Mouse (Mus musculus) limb, embryonic 10.5 days (tissue): Measurements from ENCODE around the gene Ptprq. TPM values are rescaled to one million over a fixed set of nuclear protein-coding genes. Genes with fewer than 3 reads are reported as not detected.

ENCODE experiments used
- DNase-seq: peaks from one replicate; pipeline ENCODE4 v3.0.0-alpha.2; 2017; ENCODE audit warnings: low spot score
- H3K27ac ChIP-seq: fragments of 300-500 bp; sonication (generic); 2 replicates; pipeline ENCODE4 v1.5.1; 2016; ENCODE audit warnings: mild to moderate bottlenecking
- H3K27me3 ChIP-seq: fragments of 300-500 bp; sonication (generic); 2 replicates; pipeline ENCODE4 v1.6.1; 2016; ENCODE audit warnings: low read depth, mild to moderate bottlenecking; ENCODE audit not compliant: poor library complexity, severe bottlenecking
- H3K36me3 ChIP-seq: fragments of 300-500 bp; sonication (generic); 2 replicates; pipeline ENCODE4 v1.6.1; 2016; ENCODE audit warnings: mild to moderate bottlenecking, moderate library complexity
- H3K4me1 ChIP-seq: fragments of 300-500 bp; sonication (generic); 2 replicates; pipeline ENCODE4 v1.6.1; 2016
- H3K4me3 ChIP-seq: fragments of 300-500 bp; sonication (generic); 2 replicates; pipeline ENCODE4 v1.5.1; 2016; ENCODE audit warnings: mild to moderate bottlenecking, moderate library complexity
- H3K9me3 ChIP-seq: fragments of 300-500 bp; sonication (generic); replicated peaks from 2 replicates; pipeline ENCODE4 v1.6.1; 2016; ENCODE audit warnings: mild to moderate bottlenecking
- WGBS: fragments of 180-500 bp; shearing (Covaris S2); methylation state at CpG from one replicate; pipeline ENCODE4 v1.1.7; 2016; 5-methylcytosine and 5-hydroxymethylcytosine counted together
- polyA plus RNA-seq: library from polyadenylated mRNA; unstranded; fragments of >200 nt; fragmentation: Nextera tagmentation; extraction: Ambion mirVana; gene quantifications from 2 replicates; pipeline ENCODE4 v1.2.1, GENCODE M21; 2016

The Ptprq gene
- polyA plus RNA-seq, 1 experiment from 2014 or later, result 0.09 TPM

- no peak for DNase-seq
Observed at GRCm38 (mm10) chr10:107583360-107583759, 136.5 kb downstream of the Ptprq start.

GRCm38 (mm10) chr10:107569044-107569443 lies 150.8 kb downstream of the Ptprq start:
- no peaks in the 10 kb centered on the region for H3K9me3 ChIP-seq
- no peaks in the 10 kb centered on the region for H3K4me1 ChIP-seq
- H3K36me3 ChIP-seq, result no peaks in the 10 kb centered on the region
- H3K27ac ChIP-seq, result no peak overlapping the region
- H3K4me3 ChIP-seq, result no peak overlapping the region
- no peaks in the 10 kb centered on the region for H3K27me3 ChIP-seq
- DNase-seq, result no peak
- WGBS, result 40% methylated on average over 3 of the region's 3 CpGs

More at GRCm38 (mm10) chr10:107583360-107583759, 136.5 kb downstream of the Ptprq start:
- Histone ChIP-seq H3K36me3 (no peaks in the 10 kb centered on the region), H3K4me1 (no peaks in the 10 kb centered on the region), H3K4me3 (no peak overlapping the region), H3K27me3 (no peaks in the 10 kb centered on the region), H3K9me3 (no peaks in the 10 kb centered on the region), H3K27ac (no peak overlapping the region)
- 90% methylated on average over 5 of the region's 5 CpGs for WGBS

- Histone ChIP-seq H3K9me3 (no peaks in the 10 kb centered on the region), H3K4me1 (no peaks in the 10 kb centered on the region), H3K36me3 (no peaks in the 10 kb centered on the region), H3K27ac (no peak overlapping the region), H3K4me3 (no peak overlapping the region), H3K27me3 (no peaks in the 10 kb centered on the region)
- WGBS, result 91% methylated on average over 4 of the region's 4 CpGs
- DNase-seq, result no peak
Observed at GRCm38 (mm10) chr10:107568261-107568660, 151.6 kb downstream of the Ptprq start.

- peak; percentile 35 for DNase-seq
- Histone ChIP-seq H3K4me3 (no peak overlapping the region), H3K9me3 (no peaks in the 10 kb centered on the region), H3K27me3 (no peaks in the 10 kb centered on the region), H3K36me3 (no peaks in the 10 kb centered on the region), H3K4me1 (peaks cover 5% of the 10 kb centered on the region; the same call in 1 of the 2 replicates), H3K27ac (no peak overlapping the region)
- WGBS, result 7% methylated on average over 13 of the region's 13 CpGs
Observed at GRCm38 (mm10) chr10:107562875-107563274, 157.0 kb downstream of the Ptprq start.

- Histone ChIP-seq H3K27ac (no peak overlapping the region), H3K4me3 (no peak overlapping the region), H3K27me3 (no peaks in the 10 kb centered on the region), H3K4me1 (peaks cover 5% of the 10 kb centered on the region; the same call in 1 of the 2 replicates), H3K36me3 (no peaks in the 10 kb centered on the region), H3K9me3 (no peaks in the 10 kb centered on the region)
- no peak for DNase-seq
Observed at GRCm38 (mm10) chr10:107560881-107561280, 159.0 kb downstream of the Ptprq start.

GRCm38 (mm10) chr10:107543026-107543425 lies 176.8 kb downstream of the Ptprq start:
- Histone ChIP-seq H3K9me3 (no peaks in the 10 kb centered on the region), H3K4me3 (no peak overlapping the region), H3K36me3 (no peaks in the 10 kb centered on the region), H3K27ac (no peak overlapping the region), H3K4me1 (0 out of 2 replicates have a peak, but pooled peaks cover 3% of the 10 kb centered on the region), H3K27me3 (no peaks in the 10 kb centered on the region)
- no peak for DNase-seq
- 38% methylated on average over 1 of the region's 1 CpGs for WGBS

- no peak overlapping the region for H3K27ac ChIP-seq
- H3K4me1 ChIP-seq, result no peaks in the 10 kb centered on the region
- H3K4me3 ChIP-seq, result no peak overlapping the region
- H3K27me3 ChIP-seq, result no peaks in the 10 kb centered on the region
- H3K36me3 ChIP-seq, result no peaks in the 10 kb centered on the region
- no peak for DNase-seq
- H3K9me3 ChIP-seq, result no peaks in the 10 kb centered on the region
- 81% methylated on average over 1 of the region's 1 CpGs for WGBS
Observed at GRCm38 (mm10) chr10:107528758-107529157, 191.1 kb downstream of the Ptprq start.

GRCm38 (mm10) chr10:107519216-107519615 lies 200.6 kb downstream of the Ptprq start:
- 82% methylated on average over 5 of the region's 5 CpGs for WGBS
- Histone ChIP-seq H3K9me3 (no peaks in the 10 kb centered on the region), H3K4me1 (peaks cover 3% of the 10 kb centered on the region; the same call in 1 of the 2 replicates), H3K4me3 (no peak overlapping the region), H3K27me3 (no peaks in the 10 kb centered on the region), H3K27ac (no peak overlapping the region), H3K36me3 (no peaks in the 10 kb centered on the region)
- DNase-seq, result no peak

GRCm38 (mm10) chr10:107516641-107517040 lies 203.2 kb downstream of the Ptprq start:
- no peaks in the 10 kb centered on the region for H3K36me3 ChIP-seq
- no peak overlapping the region for H3K27ac ChIP-seq
- no peaks in the 10 kb centered on the region for H3K27me3 ChIP-seq
- no peak for DNase-seq
- H3K4me3 ChIP-seq, result no peak overlapping the region
- H3K4me1 ChIP-seq, result peaks cover 3% of the 10 kb centered on the region; the same call in 1 of the 2 replicates
- 87% methylated on average over 7 of the region's 7 CpGs for WGBS
- H3K9me3 ChIP-seq, result no peaks in the 10 kb centered on the region

GRCm38 (mm10) chr10:107514735-107515134 lies 205.1 kb downstream of the Ptprq start:
- Histone ChIP-seq H3K9me3 (no peaks in the 10 kb centered on the region), H3K27me3 (no peaks in the 10 kb centered on the region), H3K27ac (no peak overlapping the region), H3K4me3 (no peak overlapping the region), H3K4me1 (peaks cover 3% of the 10 kb centered on the region; the same call in 1 of the 2 replicates), H3K36me3 (no peaks in the 10 kb centered on the region)
- DNase-seq, result no peak
- WGBS, result 77% methylated on average over 7 of the region's 7 CpGs

- Histone ChIP-seq H3K4me3 (no peak overlapping the region), H3K4me1 (no peaks in the 10 kb centered on the region), H3K27ac (no peak overlapping the region), H3K36me3 (no peaks in the 10 kb centered on the region), H3K9me3 (no peaks in the 10 kb centered on the region), H3K27me3 (no peaks in the 10 kb centered on the region)
- 77% methylated on average over 2 of the region's 2 CpGs for WGBS
- no peak for DNase-seq
Observed at GRCm38 (mm10) chr10:107506397-107506796, 213.5 kb downstream of the Ptprq start.

GRCm38 (mm10) chr10:107503430-107503829 lies 216.4 kb downstream of the Ptprq start:
- 92% methylated on average over 4 of the region's 4 CpGs for WGBS
- H3K27ac ChIP-seq, result no peak overlapping the region
- H3K27me3 ChIP-seq, result no peaks in the 10 kb centered on the region
- no peaks in the 10 kb centered on the region for H3K36me3 ChIP-seq
- no peaks in the 10 kb centered on the region for H3K4me1 ChIP-seq
- no peaks in the 10 kb centered on the region for H3K9me3 ChIP-seq
- no peak for DNase-seq
- no peak overlapping the region for H3K4me3 ChIP-seq

GRCm38 (mm10) chr10:107502193-107502592 lies 217.7 kb downstream of the Ptprq start:
- Histone ChIP-seq H3K27me3 (no peaks in the 10 kb centered on the region), H3K9me3 (no peaks in the 10 kb centered on the region), H3K4me1 (no peaks in the 10 kb centered on the region), H3K36me3 (no peaks in the 10 kb centered on the region), H3K27ac (no peak overlapping the region), H3K4me3 (no peak overlapping the region)
- DNase-seq, result no peak
- WGBS, result 94% methylated on average over 7 of the region's 7 CpGs

GRCm38 (mm10) chr10:107499656-107500055 lies 220.2 kb downstream of the Ptprq start:
- H3K36me3 ChIP-seq, result no peaks in the 10 kb centered on the region
- DNase-seq, result no peak
- no peaks in the 10 kb centered on the region for H3K9me3 ChIP-seq
- WGBS, result 84% methylated on average over 7 of the region's 7 CpGs
- H3K27me3 ChIP-seq, result peaks cover under 1% of the 10 kb centered on the region; the same call in 1 of the 2 replicates
- no peak overlapping the region for H3K4me3 ChIP-seq
- H3K4me1 ChIP-seq, result no peaks in the 10 kb centered on the region
- no peak overlapping the region for H3K27ac ChIP-seq
